Mouse (Mus musculus): ENCODE measurements around the gene Ciao1.

DNA sequence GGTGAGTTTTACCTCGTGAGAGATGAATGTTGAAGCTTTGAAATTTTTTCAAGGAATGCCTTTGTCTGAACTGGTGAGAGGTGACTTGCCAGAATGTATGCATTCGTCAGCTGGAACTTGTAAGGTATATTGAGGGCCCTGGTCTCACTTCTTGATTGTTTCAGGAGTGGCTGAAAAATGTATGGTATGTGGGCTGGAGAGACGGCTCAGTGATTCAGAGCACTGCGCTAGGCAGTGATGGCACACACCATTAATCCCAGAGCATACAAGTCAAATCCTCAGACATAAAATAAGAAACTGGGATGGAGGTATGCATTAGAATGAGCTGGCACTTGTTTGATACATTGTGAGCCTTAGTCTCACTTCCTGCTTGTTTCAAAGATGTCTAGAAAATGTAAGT, 44.6 kb upstream of the Ciao1 start:
- TF ChIP-seq CTCF (IDR thresholded peaks at IDR 0.05; ENCODE audit: low read depth, low read length) = no peak
- TF ChIP-seq EP300 (IDR thresholded peaks at IDR 0.05; ENCODE audit: insufficient read depth, low read depth, low read length) = no peak
- no peak for TF ChIP-seq POLR2A (IDR thresholded peaks at IDR 0.05; ENCODE audit: insufficient read depth, low read length)
